Mouse (Mus musculus) liver, adult 2 months (tissue): ENCODE data around the gene Acot6.

Experiments used
- CTCF ChIP-seq: fragments of 200-500 bp; IDR thresholded peaks from 2 replicates; pipeline ENCODE4 v1.5.1; 2011; ENCODE audit warnings: low read depth, low read length, control low read depth
- POLR2A ChIP-seq: fragments of 200-500 bp; IDR thresholded peaks from 2 replicates; pipeline ENCODE4 v1.6.1; 2011; ENCODE audit warnings: low read length, control low read depth; ENCODE audit not compliant: insufficient read depth; ENCODE audit errors: extremely low read depth

DNA sequence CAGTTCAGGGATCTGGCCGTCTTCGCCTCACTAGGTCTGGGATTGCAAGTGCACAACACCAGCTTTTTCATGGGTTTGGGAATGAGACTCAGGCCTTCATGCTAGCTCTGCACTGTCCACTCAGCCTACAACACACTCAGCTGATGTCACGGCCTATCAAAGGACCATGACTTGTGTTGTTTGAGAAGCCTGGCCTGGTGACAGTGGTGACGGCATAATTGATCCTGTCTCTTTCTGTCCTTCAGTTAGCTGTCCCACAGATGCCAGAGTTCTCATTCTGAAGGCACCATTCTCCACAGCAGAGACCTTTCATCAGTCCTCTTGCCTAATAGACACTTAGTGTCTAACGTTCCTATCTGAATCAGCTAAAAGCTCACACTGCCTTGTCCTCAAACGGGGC is 28.1 kb downstream of the Acot6 start:
- TF ChIP-seq POLR2A, result no peak
- TF ChIP-seq CTCF, result no peak
